Mouse (Mus musculus) CD8-positive naive resting alpha-beta T cell, adult 57 days (primary cell): ENCODE measurements around the gene Mmp7. TPM values are rescaled to one million over a fixed set of nuclear protein-coding genes. Genes with fewer than 3 reads are reported as not detected.

Source experiments
- total RNA-seq: library from RNA; stranded (reverse); gene quantifications from one replicate; pipeline ENCODE4 v1.2.4, GENCODE M21; 2023

Gene Mmp7
- total RNA-seq, result not detected

GRCm38 (mm10) chr9:7691790-7692189, at the start of gene Mmp7:
Gene Mmp7, plus strand, starts transcription at chr9:7692090.

Other genes with a start within 250 kb of the Mmp7 start
- gene Mmp3, start 246.3 kb upstream of the Mmp7 start, total RNA-seq, result not detected
- gene Mmp10, start 189.7 kb upstream of the Mmp7 start, total RNA-seq, result not detected
- gene Mmp8, start 133.6 kb upstream of the Mmp7 start, total RNA-seq, result 0.28 TPM
- not detected for gene Mmp27, start 120.7 kb upstream of the Mmp7 start, total RNA-seq
- gene Mmp20, start 63.9 kb upstream of the Mmp7 start, total RNA-seq, result not detected
- gene Tmem123, start 72.0 kb downstream of the Mmp7 start, total RNA-seq, result 82.6 TPM
- 92.1 TPM for gene Birc2, start 145.0 kb downstream of the Mmp7 start, total RNA-seq
- 160 TPM for gene Birc3, start 181.1 kb downstream of the Mmp7 start, total RNA-seq